Mouse (Mus musculus): ENCODE measurements around the gene Tbx6. TPM values are rescaled to one million over a fixed set of nuclear protein-coding genes. Genes with fewer than 3 reads are reported as not detected.

Tbx6 gene
- polyA plus RNA-seq (2012; rRNA removed; ENCODE audit: low replicate concordance) = 11.6 and 16.3 TPM in 2 replicates

DNA sequence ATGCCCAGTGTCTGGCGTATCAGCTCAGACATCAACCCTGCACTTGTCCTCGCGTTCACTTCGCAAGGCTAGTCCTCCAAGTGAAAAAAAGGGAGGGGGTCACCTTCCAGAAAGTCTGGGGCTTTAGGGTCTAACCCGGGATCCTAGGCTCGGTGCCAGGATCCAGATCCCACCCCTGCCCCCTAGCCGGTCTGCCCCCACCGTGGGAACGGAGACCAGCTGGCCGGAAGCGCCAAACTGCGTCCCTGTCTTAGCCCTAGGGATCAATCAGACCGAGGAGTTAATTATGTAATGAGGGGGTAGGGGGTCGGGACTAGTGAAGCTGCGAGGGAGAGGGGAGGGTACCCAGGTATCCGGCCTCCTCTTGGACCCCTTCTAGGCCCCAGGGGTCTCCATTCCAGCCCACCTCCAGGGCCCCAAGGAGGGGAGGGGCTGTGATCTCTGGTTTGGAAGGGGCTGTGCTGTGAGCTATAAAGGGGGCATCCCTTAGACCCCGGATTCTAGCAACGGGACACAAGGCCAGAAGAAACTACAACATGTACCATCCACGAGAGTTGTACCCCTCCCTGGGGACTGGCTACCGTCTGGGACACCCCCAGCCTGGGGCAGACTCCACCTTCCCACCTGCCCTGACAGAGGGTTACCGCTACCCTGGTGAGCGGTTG lies at the start of gene Tbx6:
TSS of gene Tbx6 (plus strand) at position 513 of the 665 bp plus-strand sequence.

GRCm38 (mm10) chr7:126759050-126759671 lies 22.1 kb upstream of the Tbx6 start, which contains the start of gene Mapk3:
TSS of gene Mapk3 (plus strand) at chr7:126759601.

GRCm38 (mm10) chr7:126766201-126766600 lies 15.1 kb upstream of the Tbx6 start, which contains the start of gene Gdpd3:
TSS of gene Gdpd3 (plus strand) at chr7:126766334.

DNA sequence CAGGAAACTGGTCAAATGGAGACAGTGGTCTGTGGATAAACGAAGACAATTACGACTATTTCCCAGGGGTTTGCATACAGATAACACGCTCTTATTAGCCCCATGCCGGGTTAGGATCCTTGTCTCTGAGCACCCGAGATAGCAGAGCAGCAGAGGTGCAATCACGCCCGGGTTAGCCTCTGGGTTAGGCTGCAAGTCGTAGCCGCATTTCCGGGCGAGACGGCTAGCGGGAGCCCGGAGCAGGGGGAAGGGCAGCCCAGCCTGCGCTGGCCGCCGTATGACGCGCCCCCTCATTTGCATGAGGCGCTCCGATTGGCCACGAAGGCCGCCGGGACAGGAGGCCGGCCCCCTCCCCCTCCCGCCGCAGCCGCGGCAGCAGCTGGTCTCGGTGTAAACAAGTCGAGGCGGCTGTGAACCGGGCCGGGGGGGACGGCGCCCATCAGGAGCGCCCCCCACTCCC lies 4.7 kb upstream of the Tbx6 start, which contains the start of gene Ypel3:
TSS of gene Ypel3 (plus strand) at position 358 of the 460 bp plus-strand sequence.

GRCm38 (mm10) chr7:126791851-126792720 lies 10.8 kb downstream of the Tbx6 start, which contains the start of gene Ppp4c:
TSS of gene Ppp4c (minus strand) at chr7:126792496.

DNA sequence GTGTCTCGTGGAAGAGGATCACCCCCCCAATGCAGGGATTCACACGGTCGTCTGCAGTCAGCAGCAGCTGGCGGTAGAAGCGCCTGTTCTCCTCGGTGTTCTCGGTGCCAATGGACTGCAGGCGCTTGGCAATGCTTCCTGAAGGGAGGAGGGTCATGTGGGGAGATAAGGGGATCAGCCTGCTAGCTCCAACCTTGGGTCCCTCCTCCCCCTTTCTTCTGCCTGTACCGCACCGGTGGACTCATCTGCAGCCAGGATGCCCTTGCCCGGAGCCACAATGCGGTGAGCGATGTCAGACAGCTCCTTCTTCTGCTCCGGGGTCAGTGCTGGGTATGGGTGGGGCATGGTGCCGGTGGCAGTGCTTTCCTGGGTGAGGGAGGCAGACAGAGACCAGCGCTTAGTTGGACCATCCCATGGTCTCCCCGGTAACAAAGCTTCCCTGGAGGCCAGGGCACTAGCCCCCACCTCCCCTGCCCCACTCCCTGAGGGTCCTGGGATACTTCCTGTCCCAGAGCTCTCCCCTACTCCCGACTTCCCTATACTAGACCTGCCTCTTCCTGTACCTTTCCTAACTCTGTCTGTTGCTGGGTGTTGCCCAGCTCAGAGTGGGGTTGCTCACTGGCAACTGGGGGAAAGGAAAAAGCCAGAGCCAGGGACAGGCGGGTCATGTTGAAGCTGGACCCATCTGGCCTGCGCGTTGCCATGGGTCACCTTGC lies 16.3 kb downstream of the Tbx6 start, which contains the start of gene Fam57b:
TSS of gene Fam57b (plus strand) at position 258 of the 716 bp plus-strand sequence.

DNA sequence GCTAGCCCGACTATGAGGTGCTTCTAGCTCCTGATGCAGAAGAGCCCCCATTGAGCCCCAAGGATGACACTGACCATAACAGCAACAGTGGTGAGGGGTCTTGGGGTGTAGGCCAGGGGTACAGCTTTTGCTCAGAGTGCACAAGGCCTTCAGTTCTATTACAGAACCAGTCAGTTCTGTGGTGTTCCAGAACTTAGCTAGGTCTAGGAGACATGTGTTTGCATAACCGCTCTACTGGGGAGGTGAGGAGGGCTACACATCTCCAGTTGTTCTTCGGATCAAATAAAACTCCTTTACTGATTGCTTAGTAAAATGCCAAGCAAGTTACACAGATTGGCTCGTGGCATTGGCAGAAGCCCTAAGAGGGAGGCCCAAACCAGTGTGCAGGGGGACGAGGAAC lies 50.3 kb downstream of the Tbx6 start, which contains the start of gene 4930451I11Rik:
TSS of gene 4930451I11Rik (minus strand) at position 101 of the 400 bp plus-strand sequence.

Other genes with a start within 250 kb of the Tbx6 start
- 90.1 and 104 TPM in 2 replicates for gene Eif3c, start 215.1 kb upstream of the Tbx6 start, polyA plus RNA-seq (2012; rRNA removed; ENCODE audit: low replicate concordance)
- 10.8 and 21.5 TPM in 2 replicates for gene Apobr, start 196.5 kb upstream of the Tbx6 start, polyA plus RNA-seq (2012; rRNA removed; ENCODE audit: low replicate concordance)
- 100 and 141 TPM in 2 replicates for gene Cln3, start 195.7 kb upstream of the Tbx6 start, polyA plus RNA-seq (2012; rRNA removed; ENCODE audit: low replicate concordance)
- 0.85 and 1.1 TPM in 2 replicates for gene Il27, start 186.5 kb upstream of the Tbx6 start, polyA plus RNA-seq (2012; rRNA removed; ENCODE audit: low replicate concordance)
- gene Nupr1, start 150.6 kb upstream of the Tbx6 start, polyA plus RNA-seq (2012; rRNA removed; ENCODE audit: low replicate concordance) = 40.6 and 61.2 TPM in 2 replicates
- gene Sgf29, start 132.2 kb upstream of the Tbx6 start, polyA plus RNA-seq (2012; rRNA removed; ENCODE audit: low replicate concordance) = 71.7 and 78.0 TPM in 2 replicates
- gene Sult1a1, start 105.1 kb upstream of the Tbx6 start, polyA plus RNA-seq (2012; rRNA removed; ENCODE audit: low replicate concordance) = 130 and 194 TPM in 2 replicates
- 29.7 and 49.0 TPM in 2 replicates for gene Bola2, start 86.1 kb upstream of the Tbx6 start, polyA plus RNA-seq (2012; rRNA removed; ENCODE audit: low replicate concordance)
- 27.3 and 33.4 TPM in 2 replicates for gene Slx1b, start 85.7 kb upstream of the Tbx6 start, polyA plus RNA-seq (2012; rRNA removed; ENCODE audit: low replicate concordance)
- gene Coro1a, start 73.7 kb upstream of the Tbx6 start, polyA plus RNA-seq (2012; rRNA removed; ENCODE audit: low replicate concordance) = 442 and 1,092 TPM in 2 replicates
- 204 and 252 TPM in 2 replicates for gene Mapk3, start 21.9 kb upstream of the Tbx6 start, polyA plus RNA-seq (2012; rRNA removed; ENCODE audit: low replicate concordance)
- 40.1 and 57.3 TPM in 2 replicates for gene Gdpd3, start 15.1 kb upstream of the Tbx6 start, polyA plus RNA-seq (2012; rRNA removed; ENCODE audit: low replicate concordance)
- gene Ypel3, start 4.5 kb upstream of the Tbx6 start, polyA plus RNA-seq (2012; rRNA removed; ENCODE audit: low replicate concordance) = 391 and 922 TPM in 2 replicates
- gene Ppp4c, start 11.0 kb downstream of the Tbx6 start, polyA plus RNA-seq (2012; rRNA removed; ENCODE audit: low replicate concordance) = 180 and 199 TPM in 2 replicates
- gene Fam57b, start 16.2 kb downstream of the Tbx6 start, polyA plus RNA-seq (2012; rRNA removed; ENCODE audit: low replicate concordance) = 44.5 and 50.4 TPM in 2 replicates
- not detected in 2 replicates for gene 4930451I11Rik, start 50.2 kb downstream of the Tbx6 start, polyA plus RNA-seq (2012; rRNA removed; ENCODE audit: low replicate concordance)
- gene Doc2a, start 65.9 kb downstream of the Tbx6 start, polyA plus RNA-seq (2012; rRNA removed; ENCODE audit: low replicate concordance) = 0.04 TPM in 1 of 2 replicates, not detected in the other
- gene Hirip3, start 80.5 kb downstream of the Tbx6 start, polyA plus RNA-seq (2012; rRNA removed; ENCODE audit: low replicate concordance) = 2.8 and 3.3 TPM in 2 replicates
- gene Ino80e, start 80.9 kb downstream of the Tbx6 start, polyA plus RNA-seq (2012; rRNA removed; ENCODE audit: low replicate concordance) = 67.6 and 89.1 TPM in 2 replicates
- 75.5 and 171 TPM in 2 replicates for gene Taok2, start 103.2 kb downstream of the Tbx6 start, polyA plus RNA-seq (2012; rRNA removed; ENCODE audit: low replicate concordance)
- 96.1 and 130 TPM in 2 replicates for gene Tmem219, start 141.4 kb downstream of the Tbx6 start, polyA plus RNA-seq (2012; rRNA removed; ENCODE audit: low replicate concordance)
- 24.1 and 31.6 TPM in 2 replicates for gene Kctd13, start 147.4 kb downstream of the Tbx6 start, polyA plus RNA-seq (2012; rRNA removed; ENCODE audit: low replicate concordance)
- 0.20 and 0.35 TPM in 2 replicates for gene Asphd1, start 168.1 kb downstream of the Tbx6 start, polyA plus RNA-seq (2012; rRNA removed; ENCODE audit: low replicate concordance)
- gene Sez6l2, start 169.1 kb downstream of the Tbx6 start, polyA plus RNA-seq (2012; rRNA removed; ENCODE audit: low replicate concordance) = 3.1 and 3.5 TPM in 2 replicates
- 251 and 278 TPM in 2 replicates for gene Cdipt, start 194.4 kb downstream of the Tbx6 start, polyA plus RNA-seq (2012; rRNA removed; ENCODE audit: low replicate concordance)
- gene Cdiptos, start 194.6 kb downstream of the Tbx6 start, polyA plus RNA-seq (2012; rRNA removed; ENCODE audit: low replicate concordance) = 0.82 and 3.2 TPM in 2 replicates
- gene Mvp, start 233.1 kb downstream of the Tbx6 start, polyA plus RNA-seq (2012; rRNA removed; ENCODE audit: low replicate concordance) = 90.2 and 123 TPM in 2 replicates
- gene Pagr1b, start 235.0 kb downstream of the Tbx6 start, polyA plus RNA-seq (2012; rRNA removed; ENCODE audit: low replicate concordance) = 2.4 and 3.3 TPM in 2 replicates
- gene Pagr1a, start 235.9 kb downstream of the Tbx6 start, polyA plus RNA-seq (2012; rRNA removed; ENCODE audit: low replicate concordance) = 0.93 and 1.2 TPM in 2 replicates
- 26.4 and 46.4 TPM in 2 replicates for gene Gm42742, start 239.6 kb downstream of the Tbx6 start, polyA plus RNA-seq (2012; rRNA removed; ENCODE audit: low replicate concordance)
- 22.2 and 31.3 TPM in 2 replicates for gene Prrt2, start 239.7 kb downstream of the Tbx6 start, polyA plus RNA-seq (2012; rRNA removed; ENCODE audit: low replicate concordance)
- gene Maz, start 245.6 kb downstream of the Tbx6 start, polyA plus RNA-seq (2012; rRNA removed; ENCODE audit: low replicate concordance) = 126 and 431 TPM in 2 replicates

Data from mammary gland, adult 2 months (tissue).